Mouse (Mus musculus) bone marrow, adult 2 months (tissue): ENCODE measurements around the gene Trim38. TPM values are rescaled to one million over a fixed set of nuclear protein-coding genes. Genes with fewer than 3 reads are reported as not detected.

ENCODE experiments used
- H3K27ac ChIP-seq: fragments of 200-500 bp; 2 replicates; pipeline ENCODE4 v1.5.1; 2012; ENCODE audit warnings: low read depth, mild to moderate bottlenecking, control low read depth, inconsistent platforms, low read length; ENCODE audit not compliant: control insufficient read depth, poor library complexity, insufficient read depth
- H3K4me1 ChIP-seq: fragments of 200-500 bp; 2 replicates; pipeline ENCODE4 v1.6.1; 2011; ENCODE audit warnings: low read length; ENCODE audit not compliant: control insufficient read depth, insufficient read depth
- H3K4me3 ChIP-seq: fragments of 200-500 bp; replicated peaks from 2 replicates; pipeline ENCODE3; 2011; ENCODE audit warnings: mild to moderate bottlenecking, low read depth, low read length, control low read depth; ENCODE audit not compliant: control insufficient read depth
- CTCF ChIP-seq: fragments of 200-500 bp; IDR thresholded peaks from 2 replicates; pipeline ENCODE4 v1.5.1; 2011; ENCODE audit warnings: low read length, control low read depth; ENCODE audit not compliant: control insufficient read depth, insufficient read depth
- POLR2A ChIP-seq: fragments of 200-500 bp; IDR thresholded peaks from 2 replicates; pipeline ENCODE4 v1.6.1; 2011; ENCODE audit warnings: low read depth, mild to moderate bottlenecking, control low read depth, low read length, borderline replicate concordance; ENCODE audit not compliant: control insufficient read depth
- WGBS: fragments of 180-500 bp; shearing (Covaris S2); methylation state at CpG from one replicate; pipeline ENCODE4 v1.1.7; 2018; 5-methylcytosine and 5-hydroxymethylcytosine counted together
- polyA plus RNA-seq: library from polyadenylated mRNA; stranded (reverse); fragments of >200 nt; gene quantifications from 2 replicates; pipeline ENCODE4 v1.2.4, GENCODE M21; 2011; ENCODE audit warnings: low replicate concordance; ENCODE audit not compliant: missing spikeins, insufficient read depth, insufficient read length

Gene Trim38
- polyA plus RNA-seq, 1 experiment, result not detected

DNA sequence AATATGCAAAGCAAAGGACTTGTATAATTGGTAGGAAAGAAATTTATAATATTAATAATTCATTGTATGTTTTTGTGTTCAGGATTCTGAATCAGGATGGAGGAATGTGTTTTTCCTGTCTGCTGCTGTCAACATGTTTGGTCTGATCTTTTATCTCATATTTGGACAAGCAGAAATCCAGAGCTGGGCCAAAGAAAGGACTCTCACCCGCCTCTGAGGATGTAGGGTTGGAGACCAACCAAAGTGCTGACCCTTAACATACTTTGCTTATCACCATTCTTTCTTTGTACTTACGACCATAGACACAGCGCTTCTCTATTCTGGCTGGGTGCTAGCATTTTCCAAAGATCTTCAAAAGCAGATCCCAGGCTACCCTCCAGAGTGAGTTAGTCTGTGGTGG, 52.5 kb downstream of the Trim38 start:
- WGBS, result 81% methylated on average over 3 of the region's 3 CpGs

DNA sequence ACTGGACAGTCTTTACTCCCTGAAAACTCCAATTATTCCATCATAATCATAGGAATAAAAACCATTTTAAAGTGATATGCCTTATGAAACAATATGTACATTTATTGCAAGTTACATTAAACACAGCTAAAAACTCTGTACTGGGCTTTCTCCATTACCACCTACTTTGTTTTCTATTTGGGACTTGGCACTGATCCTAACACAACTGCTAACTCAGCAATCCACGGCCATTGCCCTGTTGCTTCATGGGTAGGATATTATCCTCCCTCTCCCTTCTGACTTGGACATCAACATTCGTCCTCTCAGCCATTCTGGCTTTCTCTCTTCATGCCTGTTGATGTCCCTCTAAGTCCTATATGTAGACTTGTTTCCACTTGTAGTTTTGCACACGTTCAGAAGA, 56.9 kb downstream of the Trim38 start:
- Histone ChIP-seq H3K27ac (no peak overlapping the region), H3K4me3 (no peak overlapping the region), H3K4me1 (no peaks in the 10 kb centered on the region)
- TF ChIP-seq POLR2A (no peak), CTCF (no peak)
- 58% methylated on average over 3 of the region's 3 CpGs for WGBS

More for the DNA sequence above, 52.5 kb downstream of the Trim38 start:
- Histone ChIP-seq H3K4me1 (no peaks in the 10 kb centered on the region), H3K4me3 (no peak overlapping the region), H3K27ac (no peak overlapping the region)
- TF ChIP-seq CTCF (no peak), POLR2A (no peak)

GRCm38 (mm10) chr13:23833053-23833452, 63.3 kb downstream of the Trim38 start:
- Histone ChIP-seq H3K27ac (no peak overlapping the region), H3K4me1 (no peaks in the 10 kb centered on the region), H3K4me3 (no peak overlapping the region)
- 10% methylated on average over 6 of the region's 6 CpGs for WGBS
- TF ChIP-seq CTCF (peak; percentile 49), POLR2A (no peak)

- H3K4me1 ChIP-seq, result no peaks in the 10 kb centered on the region
- TF ChIP-seq POLR2A (no peak), CTCF (no peak)
- no peak overlapping the region for H3K4me3 ChIP-seq
- WGBS, result 88% methylated on average over 5 of the region's 5 CpGs
- H3K27ac ChIP-seq, result no peak overlapping the region
These were observed 65.1 kb downstream of the Trim38 start for GRCm38 (mm10) chr13:23834836-23835235.

DNA sequence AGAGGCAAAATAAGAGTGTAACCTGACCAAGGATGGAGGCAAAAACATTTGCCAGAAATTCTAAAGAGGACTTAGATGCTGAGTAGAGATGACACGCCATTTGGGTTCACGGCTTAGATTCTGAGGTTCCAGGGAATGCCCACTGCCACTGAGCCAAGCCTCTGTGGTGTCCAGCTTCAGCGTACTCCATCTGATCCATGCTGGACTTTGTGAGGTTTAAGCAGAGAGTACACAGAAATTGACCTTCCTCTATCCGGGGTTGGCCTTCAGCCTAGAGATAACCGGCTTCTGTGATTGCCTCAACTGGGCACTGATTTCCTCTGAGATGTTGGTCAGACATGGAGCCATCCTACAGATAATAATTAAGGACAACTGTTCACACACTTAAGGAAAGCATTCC, 66.9 kb downstream of the Trim38 start:
- H3K27ac ChIP-seq, result no peak overlapping the region

DNA sequence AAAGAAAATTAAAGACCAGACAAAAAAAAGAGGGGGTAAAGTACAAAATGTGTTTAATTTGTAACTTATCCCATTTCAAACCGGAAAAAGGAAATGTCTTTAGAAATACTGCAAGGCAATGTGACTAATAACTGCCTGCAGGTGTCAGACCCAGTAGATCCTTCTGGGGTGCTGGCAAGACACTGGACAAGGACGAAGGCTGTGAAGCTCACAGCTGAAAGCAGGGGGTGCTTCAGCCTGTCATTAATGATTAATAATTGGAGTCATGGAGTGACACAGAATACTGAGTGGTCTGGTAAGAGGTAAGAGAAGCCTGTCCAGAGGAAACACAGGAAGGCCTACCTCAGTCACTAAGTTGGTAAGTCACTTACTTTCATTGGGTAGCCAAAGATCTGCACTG, 69.6 kb downstream of the Trim38 start, which contains the start of gene Slc17a3:
Gene Slc17a3 (plus strand): TSS at position 127 of the 400 bp plus-strand sequence.
- no peaks in the 10 kb centered on the region for H3K4me1 ChIP-seq
- 60% methylated on average over 2 of the region's 2 CpGs for WGBS
- H3K27ac ChIP-seq, result no peak within 1 kb of the TSS
- TF ChIP-seq CTCF (no peak), POLR2A (no peak)
- no peak within 1 kb of the TSS for H3K4me3 ChIP-seq

More for the DNA sequence above, 66.9 kb downstream of the Trim38 start:
- Histone ChIP-seq H3K4me3 (no peak overlapping the region), H3K4me1 (no peaks in the 10 kb centered on the region)
- 84% methylated on average over 5 of the region's 5 CpGs for WGBS
- TF ChIP-seq POLR2A (no peak), CTCF (no peak)

Other genes starting within 250 kb of the Trim38 start
- 23.3 and 39.5 TPM in 2 replicates for gene Hist1h4h, start 238.9 kb upstream of the Trim38 start, polyA plus RNA-seq
- 105 and 151 TPM in 2 replicates for gene Hist1h2af, start 236.0 kb upstream of the Trim38 start, polyA plus RNA-seq
- gene Hist1h3g, start 234.5 kb upstream of the Trim38 start, polyA plus RNA-seq, result 16.1 and 17.7 TPM in 2 replicates
- 6.8 and 11.4 TPM in 2 replicates for gene Hist1h2bh, start 226.5 kb upstream of the Trim38 start, polyA plus RNA-seq
- 3.0 and 6.4 TPM in 2 replicates for gene Hist1h3f, start 225.9 kb upstream of the Trim38 start, polyA plus RNA-seq
- gene Hist1h4f, start 218.3 kb upstream of the Trim38 start, polyA plus RNA-seq, result 114 and 284 TPM in 2 replicates
- gene Hist1h1d, start 216.7 kb upstream of the Trim38 start, polyA plus RNA-seq, result 9.7 and 12.7 TPM in 2 replicates
- 5.3 and 12.9 TPM in 2 replicates for gene Hist1h3e, start 207.5 kb upstream of the Trim38 start, polyA plus RNA-seq
- gene Hist1h2ae, start 198.7 kb upstream of the Trim38 start, polyA plus RNA-seq, result 12.5 and 23.9 TPM in 2 replicates
- gene Hist1h2bg, start 198.5 kb upstream of the Trim38 start, polyA plus RNA-seq, result 65.5 and 109 TPM in 2 replicates
- 32.4 and 40.5 TPM in 2 replicates for gene Hist1h2bf, start 195.7 kb upstream of the Trim38 start, polyA plus RNA-seq
- gene Hist1h2ad, start 195.5 kb upstream of the Trim38 start, polyA plus RNA-seq, result 2.6 and 4.3 TPM in 2 replicates
- gene Hist1h3d, start 194.2 kb upstream of the Trim38 start, polyA plus RNA-seq, result 7.1 and 11.3 TPM in 2 replicates
- 50.4 and 64.8 TPM in 2 replicates for gene Hist1h4d, start 188.3 kb upstream of the Trim38 start, polyA plus RNA-seq
- 9.2 and 11.8 TPM in 2 replicates for gene Hist1h2be, start 148.8 kb upstream of the Trim38 start, polyA plus RNA-seq
- gene Hist1h1e, start 147.4 kb upstream of the Trim38 start, polyA plus RNA-seq, result 27.6 and 54.3 TPM in 2 replicates
- 2.0 and 3.7 TPM in 2 replicates for gene Hist1h2ac, start 86.0 kb upstream of the Trim38 start, polyA plus RNA-seq
- 42.9 and 54.0 TPM in 2 replicates for gene Hist1h2bc, start 85.7 kb upstream of the Trim38 start, polyA plus RNA-seq
- gene Hist1h1t, start 74.1 kb upstream of the Trim38 start, polyA plus RNA-seq, result 3.9 TPM in 1 of 2 replicates, not detected in the other
- gene Hist1h4c, start 71.5 kb upstream of the Trim38 start, polyA plus RNA-seq, result 7.1 and 15.1 TPM in 2 replicates
- gene Hfe, start 59.1 kb upstream of the Trim38 start, polyA plus RNA-seq, result 4.0 and 4.5 TPM in 2 replicates
- gene Hist1h1c, start 31.1 kb upstream of the Trim38 start, polyA plus RNA-seq, result 78.9 and 108 TPM in 2 replicates
- gene Hist1h3c, start 24.3 kb upstream of the Trim38 start, polyA plus RNA-seq, result 42.2 and 62.6 TPM in 2 replicates
- gene Hist1h2bb, start 23.2 kb upstream of the Trim38 start, polyA plus RNA-seq, result 65.7 and 136 TPM in 2 replicates
- gene Hist1h2ab, start 18.8 kb upstream of the Trim38 start, polyA plus RNA-seq, result 30.3 and 31.4 TPM in 2 replicates
- gene Hist1h3b, start 17.6 kb upstream of the Trim38 start, polyA plus RNA-seq, result 19.6 TPM in 1 of 2 replicates, not detected in the other
- 275 and 281 TPM in 2 replicates for gene Hist1h4b, start 12.9 kb upstream of the Trim38 start, polyA plus RNA-seq
- gene Hist1h4a, start 8.7 kb upstream of the Trim38 start, polyA plus RNA-seq, result 62.7 and 98.3 TPM in 2 replicates
- gene Hist1h3a, start 7.5 kb upstream of the Trim38 start, polyA plus RNA-seq, result 11.4 and 30.9 TPM in 2 replicates
- 38.3 and 41.6 TPM in 2 replicates for gene Hist1h1a, start 6.2 kb upstream of the Trim38 start, polyA plus RNA-seq
- gene Slc17a2, start 37.1 kb downstream of the Trim38 start, polyA plus RNA-seq, result 1.4 TPM in 1 of 2 replicates, not detected in the other
- 2.9 TPM in 1 of 2 replicates, not detected in the other for gene Slc17a3, start 69.5 kb downstream of the Trim38 start, polyA plus RNA-seq
- not detected in 2 replicates for gene Slc17a1, start 97.8 kb downstream of the Trim38 start, polyA plus RNA-seq
- gene Slc17a4, start 145.1 kb downstream of the Trim38 start, polyA plus RNA-seq, result not detected in 2 replicates
- gene Hist1h2ba, start 164.2 kb downstream of the Trim38 start, polyA plus RNA-seq, result not detected in 2 replicates
- not detected in 2 replicates for gene Hist1h2aa, start 164.5 kb downstream of the Trim38 start, polyA plus RNA-seq
- not detected in 2 replicates for gene Scgn, start 221.3 kb downstream of the Trim38 start, polyA plus RNA-seq